Mouse (Mus musculus): ENCODE results near the gene Hace1.
"Not testable (repeated sequence)": the region's sequence is repeated elsewhere in the genome, so short reads cannot be mapped to it uniquely, and the experiment has no call there.

Gene Hace1

GRCm38 (mm10) chr10:45577731-45578297 lies at the start of gene Hace1:
Gene Hace1 (plus strand): TSS chr10:45577829.
- DNase-seq (ENCODE audit: low read depth): peak; percentile 42

GRCm38 (mm10) chr10:45537334-45537733 lies 40.3 kb upstream of the Hace1 start:
- not testable (repeated sequence) for DNase-seq (ENCODE audit: low read depth)

GRCm38 (mm10) chr10:45542726-45543125 lies 34.9 kb upstream of the Hace1 start:
- DNase-seq (ENCODE audit: low read depth): no peak

GRCm38 (mm10) chr10:45546799-45547198 lies 30.8 kb upstream of the Hace1 start:
- peak; percentile 0 for DNase-seq (ENCODE audit: low read depth)

GRCm38 (mm10) chr10:45578298-45578821 lies 731 bp downstream of the Hace1 start:
- peak; percentile 6 for DNase-seq (ENCODE audit: low read depth)

- no peak for DNase-seq (ENCODE audit: low read depth)
Measured at GRCm38 (mm10) chr10:45583310-45583709, 5.7 kb downstream of the Hace1 start.

- no peak for DNase-seq (ENCODE audit: low read depth)
Measured at GRCm38 (mm10) chr10:45583829-45584228, 6.2 kb downstream of the Hace1 start.

GRCm38 (mm10) chr10:45584311-45585102 lies 6.9 kb downstream of the Hace1 start:
- DNase-seq (ENCODE audit: low read depth): no peak

- no peak for DNase-seq (ENCODE audit: low read depth)
Measured at GRCm38 (mm10) chr10:45605853-45606252, 28.2 kb downstream of the Hace1 start.

- DNase-seq (ENCODE audit: low read depth): no peak
Measured at GRCm38 (mm10) chr10:45610727-45611126, 33.1 kb downstream of the Hace1 start.

GRCm38 (mm10) chr10:45616012-45616411 lies 38.4 kb downstream of the Hace1 start:
- DNase-seq (ENCODE audit: low read depth): no peak

- DNase-seq (ENCODE audit: low read depth): no peak
Measured at GRCm38 (mm10) chr10:45619039-45619438, 41.4 kb downstream of the Hace1 start.

GRCm38 (mm10) chr10:45631995-45632394 lies 54.4 kb downstream of the Hace1 start:
- no peak for DNase-seq (ENCODE audit: low read depth)

GRCm38 (mm10) chr10:45632641-45633040 lies 55.0 kb downstream of the Hace1 start:
- no peak for DNase-seq (ENCODE audit: low read depth)

GRCm38 (mm10) chr10:45635201-45635600 lies 57.6 kb downstream of the Hace1 start:
- no peak for DNase-seq (ENCODE audit: low read depth)

GRCm38 (mm10) chr10:45639762-45640161 lies 62.1 kb downstream of the Hace1 start:
- no peak for DNase-seq (ENCODE audit: low read depth)

- no peak for DNase-seq (ENCODE audit: low read depth)
Measured at GRCm38 (mm10) chr10:45654026-45654425, 76.4 kb downstream of the Hace1 start.

- no peak for DNase-seq (ENCODE audit: low read depth)
Measured at GRCm38 (mm10) chr10:45662015-45662414, 84.4 kb downstream of the Hace1 start.

GRCm38 (mm10) chr10:45668266-45668665 lies 90.6 kb downstream of the Hace1 start:
- DNase-seq (ENCODE audit: low read depth): no peak

- no peak for DNase-seq (ENCODE audit: low read depth)
Measured at GRCm38 (mm10) chr10:45676796-45677195, 99.2 kb downstream of the Hace1 start.

GRCm38 (mm10) chr10:45686191-45686590 lies 108.6 kb downstream of the Hace1 start:
- no peak for DNase-seq (ENCODE audit: low read depth)

GRCm38 (mm10) chr10:45694931-45695330 lies 117.3 kb downstream of the Hace1 start:
- no peak for DNase-seq (ENCODE audit: low read depth)

GRCm38 (mm10) chr10:45695522-45695921 lies 117.9 kb downstream of the Hace1 start:
- no peak for DNase-seq (ENCODE audit: low read depth)

Data from fibroblast of lung, adult 2 months (primary cell).